Mouse (Mus musculus) heart, postnatal 0 days (tissue): ENCODE data around the gene Rtn4. TPM values are rescaled to one million over a fixed set of nuclear protein-coding genes. Genes with fewer than 3 reads are reported as not detected.

Experiments used
- ATAC-seq: fragments of 200-750 bp; cut with Nextera tagmentation; 2 replicates; pipeline ENCODE4 v1.8.0; 2017; ENCODE audit warnings: low read depth, moderate number of reproducible peaks, moderate library complexity; ENCODE audit not compliant: insufficient read depth
- DNase-seq: peaks from one replicate; pipeline ENCODE4 v3.0.0-alpha.2; 2016; ENCODE audit warnings: low spot score
- H3K27ac ChIP-seq: fragments of 300-500 bp; sonication (generic); 2 replicates; pipeline ENCODE4 v1.5.1; 2014; ENCODE audit warnings: low read depth, mild to moderate bottlenecking
- H3K27me3 ChIP-seq: fragments of 300-500 bp; sonication (generic); 2 replicates; pipeline ENCODE4 v1.6.1; 2014; ENCODE audit warnings: low read length, mixed read lengths; ENCODE audit not compliant: control insufficient read depth, insufficient read depth
- H3K36me3 ChIP-seq: fragments of 300-500 bp; sonication (generic); replicated peaks from 2 replicates; pipeline ENCODE4 v1.6.1; 2014; ENCODE audit warnings: low read length, mixed read lengths; ENCODE audit not compliant: control insufficient read depth, insufficient read depth
- H3K4me1 ChIP-seq: fragments of 300-500 bp; sonication (generic); 2 replicates; pipeline ENCODE4 v1.6.1; 2014; ENCODE audit warnings: antibody characterized with exemption; ENCODE audit not compliant: control insufficient read depth, insufficient read depth
- H3K4me2 ChIP-seq: fragments of 300-500 bp; sonication (generic); 2 replicates; pipeline ENCODE4 v1.6.1; 2014; ENCODE audit warnings: low read depth, mild to moderate bottlenecking, low read length, moderate library complexity
- H3K4me3 ChIP-seq: fragments of 300-500 bp; sonication (generic); 2 replicates; pipeline ENCODE4 v1.5.1; 2014; ENCODE audit warnings: low read depth, low read length
- H3K9ac ChIP-seq: fragments of 300-500 bp; sonication (generic); replicated peaks from 2 replicates; pipeline ENCODE4 v1.6.1; 2014; ENCODE audit warnings: low read depth, low read length, mixed read lengths
- H3K9me3 ChIP-seq: fragments of 300-500 bp; sonication (generic); replicated peaks from 2 replicates; pipeline ENCODE4 v1.6.1; 2016; ENCODE audit warnings: low read length; ENCODE audit not compliant: control insufficient read depth
- CTCF ChIP-seq: IDR thresholded peaks from 2 replicates; pipeline ENCODE4 v1.5.1; 2016; ENCODE audit warnings: antibody characterized with exemption, control low read depth, low read depth
- EP300 ChIP-seq: IDR thresholded peaks from 2 replicates; pipeline ENCODE4 v1.6.1; 2016; ENCODE audit warnings: antibody characterized with exemption, low read depth
- WGBS: fragments of 180-500 bp; shearing (Covaris S2); extraction: QIAGEN DNeasy Blood & Tissue Kit; methylation state at CpG from one replicate; pipeline ENCODE4 v1.1.7; 2014; 5-methylcytosine and 5-hydroxymethylcytosine counted together
- polyA plus RNA-seq: library from polyadenylated mRNA; unstranded; fragments of >200 nt; fragmentation: Nextera tagmentation; extraction: Ambion mirVana; gene quantifications from 2 replicates; pipeline ENCODE4 v1.2.1, GENCODE M21; 2015
- total RNA-seq: library from RNA; depleted of rRNA; stranded (reverse); fragments of >200 nt; gene quantifications from 2 replicates; pipeline ENCODE4 v1.2.3, GENCODE M21; 2014; ENCODE audit warnings: low replicate concordance

Gene Rtn4
- total and polyA plus RNA-seq, 2 experiments from 2014 or later = 48.0 to 154 TPM

- no peak for DNase-seq
- Histone ChIP-seq H3K4me2 (no peak overlapping the region), H3K4me3 (no peak overlapping the region), H3K9ac (no peak overlapping the region), H3K27ac (no peak overlapping the region), H3K9me3 (no peaks in the 10 kb centered on the region), H3K4me1 (no peaks in the 10 kb centered on the region), H3K27me3 (no peaks in the 10 kb centered on the region), H3K36me3 (no peaks in the 10 kb centered on the region)
- 71% methylated on average over 4 of the region's 4 CpGs for whole genome bisulfite sequencing
- TF ChIP-seq CTCF = no peak
- TF ChIP-seq EP300 = no peak
- ATAC-seq = no peak
These were observed 72.3 kb downstream of the Rtn4 start for GRCm38 (mm10) chr11:29765063-29765462.

DNA sequence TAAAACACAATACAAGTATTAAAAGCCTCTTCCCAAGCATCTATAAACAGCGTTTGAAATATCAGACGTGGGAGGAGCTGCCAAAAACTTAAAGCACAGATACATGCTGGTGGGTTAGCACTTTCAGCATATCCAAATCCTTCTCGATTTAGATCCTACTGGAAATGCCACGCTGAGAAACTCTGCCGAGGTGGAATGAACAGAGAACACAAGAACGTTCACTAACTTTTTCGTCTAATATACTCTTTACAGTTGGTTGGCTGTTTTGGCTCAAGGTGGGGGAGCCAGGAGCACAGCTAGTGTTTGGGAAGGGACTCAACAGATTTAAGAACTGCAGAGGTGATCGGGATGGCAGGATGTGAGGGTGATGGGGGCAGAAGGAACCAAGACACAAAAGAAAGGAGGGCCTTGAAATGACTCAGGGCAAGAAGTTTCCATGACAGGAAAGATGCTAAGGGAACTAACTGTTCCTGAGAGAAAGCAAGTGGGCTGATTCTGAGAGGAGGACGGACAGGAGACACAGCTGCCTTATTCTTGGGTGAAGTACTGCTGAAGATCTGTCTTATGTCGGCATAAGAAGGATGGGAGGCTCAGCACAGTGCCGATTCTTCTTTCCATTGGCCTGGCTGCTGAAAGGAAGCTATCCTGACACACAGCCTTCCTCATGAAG, 73.7 kb downstream of the Rtn4 start:
- no peak overlapping the region for H3K27ac ChIP-seq
- 71% methylated on average over 11 of the region's 11 CpGs for WGBS
- no peak overlapping the region for H3K9ac ChIP-seq
- H3K4me1 ChIP-seq = no peaks in the 10 kb centered on the region
- no peak overlapping the region for H3K4me2 ChIP-seq
- H3K4me3 ChIP-seq = no peak overlapping the region
- ATAC-seq (no peak), DNase-seq (no peak)
- TF ChIP-seq EP300 (no peak), CTCF (no peak)
- H3K36me3 ChIP-seq = no peaks in the 10 kb centered on the region
- no peaks in the 10 kb centered on the region for H3K27me3 ChIP-seq
- no peaks in the 10 kb centered on the region for H3K9me3 ChIP-seq

- DNase-seq = no peak
- ATAC-seq = no peak
- Histone ChIP-seq H3K9me3 (no peaks in the 10 kb centered on the region), H3K4me3 (no peak overlapping the region), H3K27me3 (no peaks in the 10 kb centered on the region), H3K4me2 (no peak overlapping the region), H3K9ac (no peak overlapping the region; the same call in 1 of the 2 replicates), H3K36me3 (no peaks in the 10 kb centered on the region), H3K4me1 (peaks cover 8% of the 10 kb centered on the region; the same call in 1 of the 2 replicates), H3K27ac (no peak overlapping the region)
- TF ChIP-seq CTCF (no peak), EP300 (no peak)
These were observed 75.8 kb downstream of the Rtn4 start for GRCm38 (mm10) chr11:29768523-29768922.

DNA sequence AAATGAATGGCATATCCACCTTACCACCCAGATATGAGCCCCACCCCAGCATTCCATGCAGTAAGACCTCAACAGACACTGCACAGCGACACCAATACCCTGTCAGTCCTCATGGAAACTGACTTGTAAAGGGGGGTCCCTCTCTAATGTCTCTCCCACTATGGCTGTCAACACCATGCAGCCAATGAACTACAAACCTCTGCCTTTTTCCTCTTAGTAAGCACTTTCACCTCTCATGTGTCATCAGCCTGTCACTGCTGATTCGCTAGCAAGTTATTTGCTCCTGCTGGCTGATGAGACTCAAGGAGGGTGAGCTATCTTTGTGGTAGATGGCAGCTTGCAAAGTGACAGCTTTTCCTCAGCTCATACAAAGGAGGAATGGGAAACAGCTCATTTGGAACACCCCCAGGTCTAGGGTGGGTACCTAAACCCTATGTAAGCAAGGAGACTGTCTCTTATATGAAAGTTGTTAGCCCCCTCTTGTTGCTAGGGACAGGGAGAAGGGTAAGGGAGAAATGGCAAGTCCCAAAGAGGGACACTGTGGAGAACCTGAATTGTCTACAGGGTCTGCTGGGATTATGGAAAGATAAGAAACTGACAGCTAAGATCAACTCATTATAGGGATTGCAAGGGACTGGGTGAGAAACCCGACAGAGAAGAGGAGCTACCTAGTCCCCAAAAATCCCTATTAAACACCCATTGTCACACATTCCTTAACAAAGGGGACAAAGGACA, 78.1 kb downstream of the Rtn4 start:
- WGBS = 44% methylated on average over 3 of the region's 3 CpGs
- ATAC-seq (no peak), DNase-seq (no peak)
- no peak for TF ChIP-seq EP300
- Histone ChIP-seq H3K36me3 (no peaks in the 10 kb centered on the region), H3K4me3 (no peak overlapping the region), H3K9me3 (no peaks in the 10 kb centered on the region), H3K9ac (no peak overlapping the region), H3K27me3 (no peaks in the 10 kb centered on the region), H3K27ac (no peak overlapping the region), H3K4me2 (no peak overlapping the region), H3K4me1 (peaks cover 15% of the 10 kb centered on the region; the same call in 1 of the 2 replicates)

DNA sequence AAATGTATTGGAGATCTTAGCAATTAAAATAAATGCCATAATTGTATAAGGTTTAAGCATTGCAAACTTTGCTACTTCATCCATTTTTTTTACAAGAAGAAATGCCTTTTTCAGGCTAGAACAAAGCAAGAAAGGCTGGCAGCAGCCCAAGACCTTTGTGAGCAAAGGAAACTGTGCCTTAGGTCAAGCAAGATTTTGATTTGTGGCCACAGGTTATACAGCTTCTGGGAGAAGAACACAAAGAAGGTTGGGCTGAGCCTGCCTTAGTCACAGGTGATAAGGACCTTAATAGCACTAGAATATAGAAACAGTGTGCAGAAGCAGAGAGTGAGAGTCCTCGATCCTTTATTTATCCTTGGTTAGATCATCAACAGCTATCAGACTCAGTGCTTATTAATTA, 79.5 kb downstream of the Rtn4 start:
- no peak overlapping the region for H3K27ac ChIP-seq
- no peak overlapping the region for H3K9ac ChIP-seq
- DNase-seq (no peak), ATAC-seq (no peak)
- H3K4me2 ChIP-seq = no peak overlapping the region
- H3K9me3 ChIP-seq = no peaks in the 10 kb centered on the region
- 24% methylated on average over 1 of the region's 1 CpGs for WGBS
- no peaks in the 10 kb centered on the region for H3K36me3 ChIP-seq
- no peak overlapping the region for H3K4me3 ChIP-seq
- no peak for TF ChIP-seq CTCF
- H3K27me3 ChIP-seq = no peaks in the 10 kb centered on the region
- peaks cover 16% of the 10 kb centered on the region for H3K4me1 ChIP-seq
